Mouse (Mus musculus): ENCODE data around the gene Ccm2l. TPM values are rescaled to one million over a fixed set of nuclear protein-coding genes. Genes with fewer than 3 reads are reported as not detected.

Ccm2l gene
- polyA plus RNA-seq, 1 experiment from 2014 or later: 3.3 TPM

DNA sequence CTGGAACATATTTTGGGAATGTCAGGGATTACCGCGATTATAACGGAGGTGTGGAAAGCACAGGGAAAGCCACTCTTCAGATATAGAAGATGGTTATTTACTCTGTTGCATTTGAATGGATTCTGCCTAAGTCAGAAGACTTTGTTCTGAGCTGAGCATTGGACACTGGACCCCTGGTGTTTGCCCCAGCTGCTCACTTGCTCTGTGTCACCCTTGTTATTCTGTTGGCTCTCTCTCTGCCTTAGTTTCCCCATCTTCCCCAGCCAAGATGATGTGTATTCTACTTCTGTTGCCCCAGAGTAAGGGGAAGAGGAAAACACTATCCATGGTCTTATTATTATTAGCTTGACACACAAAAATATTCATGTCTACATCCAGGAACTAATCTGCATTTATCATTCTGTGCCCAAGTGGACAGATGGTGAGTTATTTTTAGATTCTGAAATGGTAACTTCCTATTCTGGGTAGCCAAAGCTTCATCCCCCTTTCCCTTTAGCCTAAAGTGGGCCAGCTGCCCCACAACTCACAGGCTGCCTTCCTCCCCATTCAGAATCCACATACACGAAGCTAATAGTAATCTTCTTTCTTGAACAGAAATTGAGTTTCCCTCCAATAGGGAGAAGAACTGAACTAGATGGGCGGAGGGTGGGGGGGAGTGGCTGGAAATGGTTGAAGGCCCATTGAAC, 32.1 kb upstream of the Ccm2l start:
- Histone ChIP-seq H3K9me3 (no peaks in the 10 kb centered on the region), H3K4me2 (replicated peaks) (peak overlapping the region; percentile 88), H3K27me3 (replicated peaks) (peaks cover 37% of the 10 kb centered on the region), H3K36me3 (no peaks in the 10 kb centered on the region), H3K27ac (no peak overlapping the region), H3K4me3 (peak overlapping the region; percentile 65; the same call in 1 of the 2 replicates), H3K4me1 (peaks cover 23% of the 10 kb centered on the region), H3K9ac (0 out of 2 replicates have a peak overlapping the region, but pooled peaks have one; percentile 64)
- 70% methylated on average over 5 of the region's 5 CpGs for WGBS
- no peak for ATAC-seq (ENCODE audit: low FRiP score, low read depth)

DNA sequence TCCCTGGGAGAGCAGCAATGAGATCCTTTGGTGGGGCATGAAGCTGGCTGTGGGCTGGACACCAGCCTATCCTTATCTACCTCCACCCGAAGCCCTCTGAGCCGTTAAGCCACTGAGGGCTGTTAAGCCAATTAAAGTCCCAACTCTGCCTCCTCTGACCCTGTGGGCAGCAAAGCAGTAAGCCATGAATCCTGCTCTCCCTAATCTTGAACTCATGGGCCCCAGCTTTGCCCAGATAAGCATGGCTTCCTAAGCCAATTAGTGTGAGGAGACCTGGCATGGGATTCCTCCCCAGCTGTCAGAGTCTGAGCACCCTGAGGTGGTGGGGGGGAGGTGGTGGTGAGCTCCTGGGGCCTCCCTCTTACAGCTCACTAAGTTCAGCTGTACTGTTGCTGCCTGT, 29.1 kb upstream of the Ccm2l start:
- no peaks in the 10 kb centered on the region for H3K9me3 ChIP-seq
- peak overlapping the region; percentile 16; the same call in 1 of the 2 replicates for H3K4me2 ChIP-seq (replicated peaks)
- H3K27ac ChIP-seq: no peak overlapping the region
- peaks cover 18% of the 10 kb centered on the region for H3K27me3 ChIP-seq (replicated peaks)
- WGBS: 32% methylated on average over 2 of the region's 2 CpGs
- peaks cover 20% of the 10 kb centered on the region for H3K4me1 ChIP-seq
- H3K36me3 ChIP-seq: no peaks in the 10 kb centered on the region
- no peak for ATAC-seq (ENCODE audit: low FRiP score, low read depth)
- H3K4me3 ChIP-seq: no peak overlapping the region
- H3K9ac ChIP-seq: no peak overlapping the region

DNA sequence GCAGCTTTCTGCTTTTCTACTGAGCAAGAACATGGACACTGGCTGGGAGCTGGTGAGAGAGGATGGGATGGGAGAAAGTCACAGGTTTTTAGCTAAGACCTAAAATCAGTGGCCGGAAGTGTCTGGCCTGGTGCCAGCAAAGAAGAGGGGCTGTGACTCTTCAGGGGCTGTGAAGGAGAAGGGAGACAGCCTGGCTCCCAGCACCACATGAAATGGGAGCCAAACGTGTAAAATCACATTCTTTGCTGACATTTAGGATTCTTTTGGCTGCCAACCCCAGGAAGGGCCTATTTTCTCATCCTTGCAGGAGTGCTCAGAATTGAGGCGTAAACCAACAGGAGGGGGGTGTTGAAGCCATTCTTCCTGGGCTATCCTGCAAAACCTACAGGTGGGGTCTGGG, 21.9 kb upstream of the Ccm2l start:
- 65% methylated on average over 3 of the region's 3 CpGs for WGBS
- no peak for ATAC-seq (ENCODE audit: low FRiP score, low read depth)
- Histone ChIP-seq H3K4me1 (0 out of 2 replicates have a peak, but pooled peaks cover 6% of the 10 kb centered on the region), H3K4me3 (no peak overlapping the region), H3K27ac (no peak overlapping the region), H3K36me3 (no peaks in the 10 kb centered on the region), H3K9me3 (no peaks in the 10 kb centered on the region), H3K27me3 (replicated peaks) (0 out of 2 replicates have a peak, but pooled peaks cover 5% of the 10 kb centered on the region), H3K9ac (no peak overlapping the region), H3K4me2 (replicated peaks) (no peak overlapping the region)

DNA sequence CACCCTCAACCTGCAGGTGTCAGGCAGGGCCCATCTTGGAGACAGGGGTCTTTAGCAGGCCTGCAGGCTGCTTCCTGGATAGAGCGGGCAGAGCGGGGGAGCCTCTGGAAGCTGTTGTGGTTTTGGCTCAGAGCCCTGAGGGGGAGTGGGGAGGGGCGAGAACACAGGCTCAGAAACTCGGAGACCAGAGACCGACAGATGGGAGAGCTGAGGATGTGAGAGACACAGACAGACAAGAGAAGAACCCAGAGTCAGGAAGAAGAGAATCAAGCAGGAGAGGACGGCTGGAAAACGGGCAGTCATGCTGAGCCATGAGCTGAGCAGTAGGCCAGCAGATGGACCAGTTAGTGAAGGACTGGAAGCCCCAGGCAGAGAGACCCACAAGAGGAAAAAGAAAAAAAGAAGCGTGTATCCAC, 19.9 kb upstream of the Ccm2l start:
- no peak overlapping the region for H3K27ac ChIP-seq
- WGBS: 46% methylated on average over 8 of the region's 8 CpGs
- H3K36me3 ChIP-seq: no peaks in the 10 kb centered on the region
- H3K4me3 ChIP-seq: no peak overlapping the region
- H3K4me2 ChIP-seq (replicated peaks): no peak overlapping the region
- no peak for ATAC-seq (ENCODE audit: low FRiP score, low read depth)
- H3K27me3 ChIP-seq (replicated peaks): 0 out of 2 replicates have a peak, but pooled peaks cover 5% of the 10 kb centered on the region
- 0 out of 2 replicates have a peak, but pooled peaks cover 6% of the 10 kb centered on the region for H3K4me1 ChIP-seq
- 0 out of 2 replicates have a peak overlapping the region, but pooled peaks have one; percentile 26 for H3K9ac ChIP-seq
- H3K9me3 ChIP-seq: no peaks in the 10 kb centered on the region

DNA sequence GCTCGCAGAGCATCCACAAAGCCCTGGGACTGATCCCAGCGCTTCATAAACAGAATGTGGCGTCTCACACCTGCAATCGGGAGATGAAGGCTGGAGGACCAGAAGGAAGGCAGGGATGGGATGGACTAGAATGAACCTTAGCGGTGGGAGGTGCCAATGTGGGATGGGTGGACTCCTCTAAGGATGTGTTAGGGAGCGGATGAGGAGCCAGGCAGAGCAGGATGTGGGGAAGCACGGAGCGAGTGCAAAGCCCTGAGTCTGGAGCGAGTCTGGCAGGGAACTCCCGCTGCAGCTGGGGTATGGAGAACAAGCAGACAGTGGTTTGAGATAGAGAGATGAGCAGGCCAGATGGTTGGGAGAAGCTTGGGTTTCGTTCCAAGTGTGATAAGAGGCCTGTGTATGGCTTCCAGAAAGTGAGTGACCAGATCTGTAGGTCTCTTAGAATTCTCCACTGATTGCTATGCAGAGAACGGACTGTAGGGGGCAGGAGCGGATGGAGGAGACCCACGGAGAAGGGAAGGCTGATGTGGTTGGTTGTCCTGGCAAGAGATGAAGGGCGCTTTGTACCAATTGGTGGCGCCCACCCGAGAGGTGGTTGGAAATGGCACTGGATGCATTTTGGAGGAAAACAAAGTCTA, 17.8 kb upstream of the Ccm2l start:
- no peak overlapping the region for H3K4me3 ChIP-seq
- WGBS: 48% methylated on average over 17 of the region's 17 CpGs
- H3K9me3 ChIP-seq: no peaks in the 10 kb centered on the region
- H3K9ac ChIP-seq: no peak overlapping the region
- no peaks in the 10 kb centered on the region for H3K36me3 ChIP-seq
- 0 out of 2 replicates have a peak, but pooled peaks cover 9% of the 10 kb centered on the region for H3K4me1 ChIP-seq
- no peak overlapping the region for H3K27ac ChIP-seq
- no peak for ATAC-seq (ENCODE audit: low FRiP score, low read depth)
- no peak overlapping the region for H3K4me2 ChIP-seq (replicated peaks)
- peaks cover 26% of the 10 kb centered on the region for H3K27me3 ChIP-seq (replicated peaks)

DNA sequence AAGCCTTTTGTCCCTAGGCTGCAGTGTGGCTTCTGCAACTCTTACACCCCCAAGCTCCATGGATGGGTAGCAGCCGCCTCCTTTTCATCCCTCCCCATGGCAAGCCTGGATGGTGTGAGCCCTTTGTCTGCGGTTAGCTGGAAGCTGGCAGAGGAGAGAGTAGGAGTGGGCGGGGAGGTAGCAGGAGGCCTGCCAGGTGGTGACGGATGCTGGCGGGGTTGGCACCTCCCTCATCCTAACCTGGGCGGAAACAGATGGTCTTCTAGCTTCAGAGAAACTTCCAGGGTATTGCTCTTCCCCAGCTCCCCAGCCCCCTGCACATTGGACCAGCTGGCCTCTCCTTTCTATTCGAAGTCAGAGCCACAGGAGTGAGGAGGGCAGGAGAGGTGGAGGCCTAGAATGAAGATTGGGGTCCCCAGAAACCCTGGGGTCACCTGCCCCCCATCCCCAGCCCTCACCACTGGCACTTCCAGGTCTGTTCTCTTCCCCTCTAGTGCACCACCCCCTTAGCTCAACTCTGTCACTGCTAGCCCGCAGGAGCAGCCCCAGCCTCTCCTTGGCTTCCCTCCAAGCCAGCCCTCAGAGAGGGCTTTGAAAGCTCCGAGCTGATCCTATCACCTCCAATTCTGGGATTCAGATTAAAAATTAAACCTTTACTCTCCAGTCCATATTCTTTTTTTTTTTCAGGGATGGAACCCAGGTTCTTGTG, 16.3 kb upstream of the Ccm2l start:
- no peak overlapping the region for H3K27ac ChIP-seq
- H3K4me1 ChIP-seq: 0 out of 2 replicates have a peak, but pooled peaks cover 9% of the 10 kb centered on the region
- H3K9me3 ChIP-seq: no peaks in the 10 kb centered on the region
- no peak overlapping the region for H3K4me2 ChIP-seq (replicated peaks)
- 46% methylated on average over 9 of the region's 9 CpGs for WGBS
- no peak overlapping the region for H3K4me3 ChIP-seq
- peaks cover 5% of the 10 kb centered on the region for H3K36me3 ChIP-seq
- peaks cover 32% of the 10 kb centered on the region for H3K27me3 ChIP-seq (replicated peaks)
- ATAC-seq (ENCODE audit: low FRiP score, low read depth): no peak
- no peak overlapping the region for H3K9ac ChIP-seq

DNA sequence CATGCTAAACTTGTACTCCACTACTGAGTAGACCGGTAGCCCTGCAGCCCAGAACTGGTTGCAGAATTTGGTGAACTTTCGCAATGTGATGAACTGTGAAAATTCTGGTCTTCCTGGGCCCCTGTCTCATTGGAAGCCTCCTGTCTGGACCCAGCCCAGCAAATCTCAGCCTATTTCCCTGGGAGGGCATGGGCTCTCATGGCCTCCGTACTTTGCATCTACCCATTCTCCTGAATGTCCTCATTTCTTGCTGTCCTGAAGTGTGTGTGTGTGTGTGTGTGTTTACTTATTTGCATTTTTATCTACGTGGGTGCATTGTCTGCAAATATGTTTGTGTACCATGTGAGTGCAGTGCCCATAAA, 15.8 kb upstream of the Ccm2l start:
- H3K36me3 ChIP-seq: peaks cover 10% of the 10 kb centered on the region
- H3K9ac ChIP-seq: no peak overlapping the region
- H3K4me3 ChIP-seq: no peak overlapping the region
- H3K27me3 ChIP-seq (replicated peaks): peaks cover 32% of the 10 kb centered on the region
- WGBS: 90% methylated on average over 4 of the region's 4 CpGs
- no peak for ATAC-seq (ENCODE audit: low FRiP score, low read depth)
- H3K27ac ChIP-seq: no peak overlapping the region
- 0 out of 2 replicates have a peak, but pooled peaks cover 9% of the 10 kb centered on the region for H3K4me1 ChIP-seq
- no peaks in the 10 kb centered on the region for H3K9me3 ChIP-seq
- no peak overlapping the region for H3K4me2 ChIP-seq (replicated peaks)

DNA sequence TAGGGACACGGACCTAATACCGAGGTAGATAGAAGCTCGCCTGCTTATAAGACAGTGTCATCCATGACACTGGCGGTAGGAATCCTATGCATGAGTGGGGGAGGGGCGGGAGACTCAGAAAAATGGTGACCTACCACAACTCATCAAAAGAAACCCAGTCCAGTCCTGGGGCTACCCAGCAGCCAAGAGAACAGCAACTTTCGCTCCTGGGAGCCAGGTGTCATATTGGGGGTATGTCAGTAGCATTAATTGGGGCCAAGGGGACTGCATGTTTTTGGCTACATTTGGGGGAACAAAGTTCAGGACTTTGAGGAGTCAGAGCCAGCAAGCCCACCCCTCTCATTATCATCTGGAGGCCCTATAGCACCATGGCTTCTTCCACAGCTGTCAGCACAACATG, 14.7 kb upstream of the Ccm2l start:
- 85% methylated on average over 6 of the region's 6 CpGs for WGBS
- Histone ChIP-seq H3K27me3 (replicated peaks) (peaks cover 32% of the 10 kb centered on the region), H3K4me2 (replicated peaks) (no peak overlapping the region), H3K4me1 (0 out of 2 replicates have a peak, but pooled peaks cover 5% of the 10 kb centered on the region), H3K9me3 (no peaks in the 10 kb centered on the region), H3K27ac (no peak overlapping the region), H3K4me3 (no peak overlapping the region), H3K9ac (no peak overlapping the region), H3K36me3 (peaks cover 10% of the 10 kb centered on the region)
- no peak for ATAC-seq (ENCODE audit: low FRiP score, low read depth)

DNA sequence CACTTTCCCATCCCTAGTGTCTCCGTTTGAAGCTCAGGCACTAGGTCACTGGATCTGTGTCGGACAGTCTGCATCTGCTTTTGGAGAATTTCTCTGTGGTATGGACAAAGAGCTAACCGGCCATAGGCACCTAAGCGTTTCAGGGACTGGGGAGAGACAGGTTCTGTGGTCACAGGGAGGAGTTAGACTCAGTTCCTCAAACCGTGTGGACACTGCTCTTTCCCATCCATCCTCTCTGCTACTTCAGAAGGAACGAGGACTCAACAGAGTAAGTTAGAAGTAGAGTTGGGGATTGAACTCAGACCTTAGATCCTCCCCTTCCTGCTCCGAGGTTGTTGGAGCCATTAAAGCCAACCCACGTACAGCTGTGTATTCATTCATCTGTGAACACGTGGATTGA, 14.2 kb upstream of the Ccm2l start:
- Histone ChIP-seq H3K27ac (no peak overlapping the region), H3K4me2 (replicated peaks) (no peak overlapping the region), H3K36me3 (peaks cover 10% of the 10 kb centered on the region), H3K4me3 (no peak overlapping the region), H3K4me1 (0 out of 2 replicates have a peak, but pooled peaks cover 3% of the 10 kb centered on the region), H3K9ac (no peak overlapping the region), H3K9me3 (no peaks in the 10 kb centered on the region), H3K27me3 (replicated peaks) (peaks cover 32% of the 10 kb centered on the region)
- 77% methylated on average over 9 of the region's 9 CpGs for WGBS
- ATAC-seq (ENCODE audit: low FRiP score, low read depth): no peak

DNA sequence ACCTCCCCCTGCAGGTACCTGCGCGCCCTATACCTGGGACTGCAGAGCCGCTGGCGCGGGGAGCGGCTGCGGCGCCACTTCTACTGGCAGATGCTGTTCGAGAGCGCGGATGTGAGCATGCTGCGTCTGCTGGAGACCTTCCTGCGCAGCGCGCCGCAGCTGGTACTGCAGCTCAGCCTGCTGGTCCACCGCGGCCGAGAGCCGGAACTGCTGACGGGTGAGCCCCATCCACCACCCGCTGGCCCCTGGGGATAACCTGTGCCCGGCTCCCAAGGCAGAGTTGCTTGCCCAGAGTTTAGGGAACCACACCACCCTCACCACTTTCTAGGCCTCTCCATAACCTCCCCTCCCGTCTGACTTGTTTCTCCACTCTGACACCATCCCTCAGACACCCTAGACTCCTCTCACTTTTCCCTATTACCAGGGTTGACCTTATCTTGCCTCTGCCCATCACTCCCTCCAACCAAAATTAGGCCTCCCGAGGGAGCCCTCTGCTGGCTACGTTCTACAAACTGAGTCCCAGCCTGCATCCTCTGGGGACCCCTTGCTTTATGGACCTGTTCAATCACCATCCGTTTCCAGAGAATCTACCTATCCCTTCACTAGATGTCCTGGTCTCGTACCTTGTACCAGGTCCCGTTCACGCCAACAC, 12.9 kb upstream of the Ccm2l start:
- no peak for ATAC-seq (ENCODE audit: low FRiP score, low read depth)
- Histone ChIP-seq H3K4me1 (0 out of 2 replicates have a peak, but pooled peaks cover 3% of the 10 kb centered on the region), H3K27me3 (replicated peaks) (peaks cover 28% of the 10 kb centered on the region), H3K9ac (no peak overlapping the region), H3K9me3 (no peaks in the 10 kb centered on the region), H3K4me3 (no peak overlapping the region), H3K36me3 (peaks cover 10% of the 10 kb centered on the region), H3K27ac (no peak overlapping the region), H3K4me2 (replicated peaks) (0 out of 2 replicates have a peak overlapping the region, but pooled peaks have one; percentile 4)
- 9% methylated on average over 30 of the region's 30 CpGs for WGBS

DNA sequence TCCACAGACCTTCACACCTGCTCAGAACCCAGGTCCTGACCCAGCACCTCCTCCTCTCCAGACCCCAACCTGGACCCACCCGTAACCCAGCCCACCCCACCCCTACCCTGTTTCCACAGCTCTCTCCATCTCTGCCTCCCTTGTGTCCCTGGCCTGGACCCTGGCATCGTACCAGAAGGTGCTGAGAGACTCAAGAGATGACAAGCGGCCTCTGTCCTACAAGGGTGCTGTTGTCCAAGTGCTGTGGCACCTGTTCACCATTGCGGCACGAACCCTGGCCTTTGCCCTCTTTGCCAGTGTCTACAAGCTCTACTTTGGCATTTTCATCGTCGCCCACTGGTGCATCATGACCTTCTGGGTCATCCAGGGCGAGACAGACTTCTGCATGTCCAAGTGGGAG, 11.9 kb upstream of the Ccm2l start:
- peaks cover 10% of the 10 kb centered on the region for H3K36me3 ChIP-seq
- H3K4me1 ChIP-seq: 0 out of 2 replicates have a peak, but pooled peaks cover 3% of the 10 kb centered on the region
- no peaks in the 10 kb centered on the region for H3K9me3 ChIP-seq
- ATAC-seq (ENCODE audit: low FRiP score, low read depth): no peak
- H3K9ac ChIP-seq: no peak overlapping the region
- H3K4me2 ChIP-seq (replicated peaks): no peak overlapping the region
- WGBS: 90% methylated on average over 8 of the region's 8 CpGs
- H3K4me3 ChIP-seq: no peak overlapping the region
- H3K27me3 ChIP-seq (replicated peaks): peaks cover 27% of the 10 kb centered on the region
- no peak overlapping the region for H3K27ac ChIP-seq

Measured in neural tube, embryonic 12.5 days (tissue).